Mouse (Mus musculus) thymus, postnatal 36 days (tissue): ENCODE data around the gene Mansc1.

ENCODE experiments used
- DNase-seq, 2 experiments: peaks; one replicate each; pipeline ENCODE4 v3.0.0; 2022; ENCODE audit warnings: mixed read lengths in 2 of 2

The Mansc1 gene

GRCm38 (mm10) chr6:134594569-134595442 is 37.5 kb downstream of the Mansc1 start:
- DNase-seq: no peak

GRCm38 (mm10) chr6:134591614-134592013 is 40.7 kb downstream of the Mansc1 start:
- DNase-seq: no peak

- no peak for DNase-seq
These were observed 46.0 kb downstream of the Mansc1 start for GRCm38 (mm10) chr6:134586241-134586640.

GRCm38 (mm10) chr6:134584616-134585015 is 47.7 kb downstream of the Mansc1 start:
- no peak for DNase-seq

GRCm38 (mm10) chr6:134582110-134582509 is 50.2 kb downstream of the Mansc1 start:
- DNase-seq: no peak

- DNase-seq: no peak
These were observed 52.8 kb downstream of the Mansc1 start for GRCm38 (mm10) chr6:134579506-134579905.

GRCm38 (mm10) chr6:134578039-134578438 is 54.2 kb downstream of the Mansc1 start:
- DNase-seq: no peak

GRCm38 (mm10) chr6:134575288-134575741 is 57.0 kb downstream of the Mansc1 start:
- DNase-seq: no peak

- DNase-seq: no peak
These were observed 64.2 kb downstream of the Mansc1 start for GRCm38 (mm10) chr6:134567986-134568556.

GRCm38 (mm10) chr6:134566818-134567485 is 65.3 kb downstream of the Mansc1 start, which contains the start of gene Lrp6:
Lrp6 (minus strand) TSS chr6:134566965.
- DNase-seq: peak; percentile 81 to 84

- no peak for DNase-seq
These were observed 66.0 kb downstream of the Mansc1 start for GRCm38 (mm10) chr6:134566248-134566817.

- peak; percentile 13 to 22 for DNase-seq
These were observed 66.6 kb downstream of the Mansc1 start for GRCm38 (mm10) chr6:134565606-134566247.

- DNase-seq: no peak
These were observed 67.7 kb downstream of the Mansc1 start for GRCm38 (mm10) chr6:134564539-134564938.

- no peak for DNase-seq
These were observed 72.7 kb downstream of the Mansc1 start for GRCm38 (mm10) chr6:134559635-134560034.
